Mouse (Mus musculus) forebrain, postnatal 0 days (tissue): ENCODE measurements around the gene Ube2h. TPM values are rescaled to one million over a fixed set of nuclear protein-coding genes. Genes with fewer than 3 reads are reported as not detected.

Experiments
- ATAC-seq: fragments of 200-750 bp; cut with Nextera tagmentation; 2 replicates; pipeline ENCODE4 v1.8.0; 2017; ENCODE audit warnings: mild to moderate bottlenecking, moderate library complexity
- DNase-seq: peaks from one replicate; pipeline ENCODE4 v3.0.0-alpha.2; 2015
- H3K27ac ChIP-seq: fragments of 300-500 bp; sonication (generic); 2 replicates; pipeline ENCODE4 v1.5.1; 2014; ENCODE audit warnings: low read depth, mild to moderate bottlenecking, antibody characterized with exemption, low read length, moderate library complexity, mixed read lengths
- H3K27me3 ChIP-seq: fragments of 300-500 bp; sonication (generic); 2 replicates; pipeline ENCODE4 v1.6.1; 2014; ENCODE audit warnings: mild to moderate bottlenecking, low read length, mixed read lengths; ENCODE audit not compliant: insufficient read depth
- H3K36me3 ChIP-seq: fragments of 300-500 bp; sonication (generic); 2 replicates; pipeline ENCODE4 v1.6.1; 2014; ENCODE audit warnings: mild to moderate bottlenecking, moderate library complexity; ENCODE audit not compliant: insufficient read depth
- H3K4me1 ChIP-seq: fragments of 300-500 bp; sonication (generic); 2 replicates; pipeline ENCODE4 v1.6.1; 2014; ENCODE audit warnings: antibody characterized with exemption; ENCODE audit not compliant: insufficient read depth
- H3K4me2 ChIP-seq: fragments of 300-500 bp; sonication (generic); 2 replicates; pipeline ENCODE4 v1.6.1; 2014; ENCODE audit warnings: low read depth, mild to moderate bottlenecking, moderate library complexity
- H3K4me3 ChIP-seq: fragments of 300-500 bp; sonication (generic); 2 replicates; pipeline ENCODE4 v1.5.1; 2014; ENCODE audit warnings: low read depth, low read length, mixed read lengths
- H3K9ac ChIP-seq: fragments of 300-500 bp; sonication (generic); 2 replicates; pipeline ENCODE4 v1.6.1; 2014; ENCODE audit warnings: mild to moderate bottlenecking
- H3K9me3 ChIP-seq: fragments of 300-500 bp; sonication (generic); 2 replicates; pipeline ENCODE4 v1.6.1; 2016; ENCODE audit warnings: low read length
- CTCF ChIP-seq: sonication (generic); IDR thresholded peaks from 2 replicates; pipeline ENCODE4 v1.5.1; 2016; ENCODE audit warnings: antibody characterized with exemption, control low read depth, low read depth
- WGBS: fragments of 180-500 bp; shearing (Covaris S2); extraction: QIAGEN DNeasy Blood & Tissue Kit; methylation state at CpG from one replicate; pipeline ENCODE4 v1.1.7; 2014; 5-methylcytosine and 5-hydroxymethylcytosine counted together
- microRNA counts: library from miRNA; unstranded; fragments of <30 nt; microRNA quantifications from one replicate; lab custom pipeline; 2015
- microRNA-seq, 2 experiments: library from miRNA; unstranded; fragments of <30 nt; microRNA quantifications; one replicate each; pipeline ENCODE4; 2016
- polyA plus RNA-seq: library from polyadenylated mRNA; unstranded; fragments of >200 nt; fragmentation: Nextera tagmentation; extraction: Ambion mirVana; gene quantifications from 2 replicates; pipeline ENCODE4 v1.2.1, GENCODE M21; 2015
- total RNA-seq: library from RNA; depleted of rRNA; stranded (reverse); fragments of >200 nt; gene quantifications from 2 replicates; pipeline ENCODE4 v1.2.3, GENCODE M21; 2014; rRNA removed

The Ube2h gene
- total and polyA plus RNA-seq, 2 experiments from 2014 or later, result 37.7 to 42.7 TPM

- peaks cover 58% of the 10 kb centered on the region for H3K27me3 ChIP-seq
- DNase-seq (no peak), ATAC-seq (no peak)
- TF ChIP-seq CTCF, result no peak
- no peaks in the 10 kb centered on the region for H3K9me3 ChIP-seq
- no peaks in the 10 kb centered on the region for H3K36me3 ChIP-seq
- H3K27ac ChIP-seq, result no peak overlapping the region
- no peak overlapping the region for H3K4me2 ChIP-seq
- 24% methylated on average over 8 of the region's 8 CpGs for WGBS
- H3K4me3 ChIP-seq, result no peak overlapping the region
- H3K4me1 ChIP-seq, result no peaks in the 10 kb centered on the region
- no peak overlapping the region for H3K9ac ChIP-seq
These were observed 133.1 kb downstream of the Ube2h start for GRCm38 (mm10) chr6:30171226-30171625.

GRCm38 (mm10) chr6:30169148-30169547 lies 135.2 kb downstream of the Ube2h start:
- no peak for TF ChIP-seq CTCF
- Histone ChIP-seq H3K27ac (no peak overlapping the region), H3K27me3 (peaks cover 44% of the 10 kb centered on the region), H3K9me3 (no peaks in the 10 kb centered on the region), H3K9ac (no peak overlapping the region), H3K36me3 (no peaks in the 10 kb centered on the region), H3K4me1 (no peaks in the 10 kb centered on the region), H3K4me2 (no peak overlapping the region), H3K4me3 (no peak overlapping the region)
- ATAC-seq, result no peak
- WGBS, result 51% methylated on average over 12 of the region's 12 CpGs
- no peak for DNase-seq

GRCm38 (mm10) chr6:30168275-30168674 lies 136.1 kb downstream of the Ube2h start:
- no peaks in the 10 kb centered on the region for H3K4me1 ChIP-seq
- H3K4me2 ChIP-seq, result no peak overlapping the region
- peaks cover 36% of the 10 kb centered on the region for H3K27me3 ChIP-seq
- H3K27ac ChIP-seq, result no peak overlapping the region
- no peak for DNase-seq
- 92% methylated on average over 3 of the region's 3 CpGs for WGBS
- no peaks in the 10 kb centered on the region for H3K36me3 ChIP-seq
- no peak for TF ChIP-seq CTCF
- H3K9ac ChIP-seq, result no peak overlapping the region
- no peaks in the 10 kb centered on the region for H3K9me3 ChIP-seq
- no peak overlapping the region for H3K4me3 ChIP-seq
- no peak for ATAC-seq

- ATAC-seq, result no peak
- 16% methylated on average over 11 of the region's 11 CpGs for WGBS
- H3K9ac ChIP-seq, result no peak overlapping the region
- H3K27ac ChIP-seq, result no peak overlapping the region
- no peak for DNase-seq
- H3K9me3 ChIP-seq, result no peaks in the 10 kb centered on the region
- no peak for TF ChIP-seq CTCF
- no peak overlapping the region for H3K4me2 ChIP-seq
- peaks cover 27% of the 10 kb centered on the region for H3K27me3 ChIP-seq
- H3K36me3 ChIP-seq, result no peaks in the 10 kb centered on the region
- H3K4me1 ChIP-seq, result no peaks in the 10 kb centered on the region
- no peak overlapping the region for H3K4me3 ChIP-seq
These were observed 137.1 kb downstream of the Ube2h start for GRCm38 (mm10) chr6:30167192-30167591.

GRCm38 (mm10) chr6:30166349-30166748 lies 138.0 kb downstream of the Ube2h start:
- DNase-seq, result no peak
- Histone ChIP-seq H3K9me3 (no peaks in the 10 kb centered on the region), H3K9ac (no peak overlapping the region), H3K4me1 (no peaks in the 10 kb centered on the region), H3K27me3 (peaks cover 19% of the 10 kb centered on the region), H3K27ac (no peak overlapping the region), H3K4me2 (no peak overlapping the region), H3K4me3 (no peak overlapping the region), H3K36me3 (no peaks in the 10 kb centered on the region)
- no peak for TF ChIP-seq CTCF
- 52% methylated on average over 3 of the region's 3 CpGs for WGBS
- no peak for ATAC-seq

GRCm38 (mm10) chr6:30162091-30162490 lies 142.2 kb downstream of the Ube2h start:
- ATAC-seq, result no peak
- Histone ChIP-seq H3K4me1 (no peaks in the 10 kb centered on the region), H3K9ac (no peak overlapping the region), H3K36me3 (no peaks in the 10 kb centered on the region), H3K27me3 (no peaks in the 10 kb centered on the region), H3K4me3 (no peak overlapping the region), H3K9me3 (no peaks in the 10 kb centered on the region), H3K27ac (no peak overlapping the region), H3K4me2 (no peak overlapping the region)
- no peak for TF ChIP-seq CTCF
- DNase-seq, result no peak
- 50% methylated on average over 7 of the region's 7 CpGs for WGBS

GRCm38 (mm10) chr6:30161618-30162017 lies 142.7 kb downstream of the Ube2h start:
- H3K27ac ChIP-seq, result no peak overlapping the region
- no peak overlapping the region for H3K4me2 ChIP-seq
- H3K4me3 ChIP-seq, result no peak overlapping the region
- no peaks in the 10 kb centered on the region for H3K4me1 ChIP-seq
- H3K9me3 ChIP-seq, result no peaks in the 10 kb centered on the region
- no peaks in the 10 kb centered on the region for H3K27me3 ChIP-seq
- no peak for DNase-seq
- TF ChIP-seq CTCF, result no peak
- no peak for ATAC-seq
- H3K36me3 ChIP-seq, result no peaks in the 10 kb centered on the region
- WGBS, result 68% methylated on average over 2 of the region's 2 CpGs
- H3K9ac ChIP-seq, result no peak overlapping the region

MicroRNAs within 50 kb of the gene (microRNA counts, 519-probe panel; counts per million panel counts)
- microRNA mmu-miR-182 (lab: Ali Mortazavi, UCI), result not detected
- microRNA mmu-miR-183 (lab: Ali Mortazavi, UCI), result 2,341 counts per million, percentile 19 among the panel's probes with 10 or more counts
- 3,326 counts per million, percentile 29 among the panel's probes with 10 or more counts for microRNA mmu-miR-96 (lab: Ali Mortazavi, UCI)

Small RNA genes within 50 kb of the gene (microRNA-seq; reads per million reads assigned to microRNA genes)
- 377 to 471 reads per million in 2 experiments for gene Mir182
- gene Mir183, result 303 to 363 reads per million in 2 experiments
- gene Mir96, result 157 to 160 reads per million in 2 experiments

Other genes with a start within 250 kb of the Ube2h start
- 56.7 and 57.2 TPM in 2 replicates for gene Zc3hc1, start 86.5 kb upstream of the Ube2h start, total RNA-seq
- gene Zc3hc1, start 86.5 kb upstream of the Ube2h start, polyA plus RNA-seq, result 69.4 and 71.9 TPM in 2 replicates
- gene Klhdc10, start 97.3 kb upstream of the Ube2h start, total RNA-seq, result 111 and 160 TPM in 2 replicates
- gene Klhdc10, start 97.3 kb upstream of the Ube2h start, polyA plus RNA-seq, result 17.7 and 24.3 TPM in 2 replicates
- gene Tmem209, start 205.2 kb upstream of the Ube2h start, total RNA-seq, result 44.4 and 49.8 TPM in 2 replicates
- gene Tmem209, start 205.2 kb upstream of the Ube2h start, polyA plus RNA-seq, result 19.7 and 24.2 TPM in 2 replicates
- 0.95 and 1.4 TPM in 2 replicates for gene Ssmem1, start 205.3 kb upstream of the Ube2h start, total RNA-seq
- gene Ssmem1, start 205.3 kb upstream of the Ube2h start, polyA plus RNA-seq, result 0.29 TPM in 1 of 2 replicates, not detected in the other
- 6.8 and 10.0 TPM in 2 replicates for gene Cpa2, start 237.0 kb upstream of the Ube2h start, total RNA-seq
- 16.6 and 17.1 TPM in 2 replicates for gene Cpa2, start 237.0 kb upstream of the Ube2h start, polyA plus RNA-seq